ENCODE assay signal across 9 mouse cellular contexts in the genomic region with DNA sequence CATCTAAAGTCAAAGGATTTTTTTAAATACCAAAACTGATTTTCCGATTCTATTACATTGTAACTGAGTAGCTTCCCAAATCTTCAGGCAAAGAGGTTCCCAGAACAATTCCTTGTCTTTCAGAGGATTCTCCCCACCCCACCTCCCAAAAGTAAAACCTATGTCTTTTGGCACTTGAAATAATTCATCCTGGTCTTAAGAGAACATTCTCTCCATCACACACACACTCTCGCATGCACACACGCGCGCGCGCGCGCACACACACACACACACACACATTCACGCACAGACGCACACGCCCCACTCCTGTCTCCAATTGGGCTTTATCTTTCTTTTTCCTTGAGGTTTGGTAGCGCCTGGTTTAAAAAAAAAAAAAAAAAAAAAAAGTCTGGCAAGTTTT. TPM values are rescaled to one million over a fixed set of nuclear protein-coding genes. Genes with fewer than 3 reads are reported as not detected.
DNase-seq lines count a peak whose midpoint lies in the region; ATAC-seq and TF ChIP-seq lines count a peak whose summit lies in the region.
"Had no signal": no experiment of that assay in that cellular context is flagged by ENCODE, and none has a peak within 500 bp of the region (broad histone marks: within the 10 kb centered on the region; RNA-seq: fewer than 3 reads in every experiment).

No protein-coding gene starts in this region.

- peaks cover 66% of the 10 kb centered on the region for H3K27me3 ChIP-seq in heart, postnatal 0 days (ENCODE audit: control insufficient read depth, insufficient read depth, low read length)
- peaks cover 50% of the 10 kb centered on the region for H3K27me3 ChIP-seq in embryonic facial prominence, embryonic 13.5 days
- peaks cover 52% of the 10 kb centered on the region for H3K27me3 ChIP-seq in intestine, embryonic 14.5 days (replicated peaks; ENCODE audit: control insufficient read depth, insufficient read depth, low read length)
- peaks cover 58% of the 10 kb centered on the region for H3K27me3 ChIP-seq in neural tube, embryonic 11.5 days (ENCODE audit: control insufficient read depth, insufficient read depth, low read length)

- 3% methylated on average over 13 of the region's 13 CpGs for whole genome bisulfite sequencing in heart, postnatal 0 days
- 1% methylated on average over 13 of the region's 13 CpGs for whole genome bisulfite sequencing in embryonic facial prominence, embryonic 13.5 days
- 3% methylated on average over 13 of the region's 13 CpGs for WGBS in intestine, embryonic 14.5 days
- under 1% methylated on average over 13 of the region's 13 CpGs for WGBS in neural tube, embryonic 11.5 days

- no peak overlapping the region for H3K9ac ChIP-seq in heart, postnatal 0 days (replicated peaks; ENCODE audit: low read depth, low read length)
- peak overlapping the region; percentile 90 for H3K9ac ChIP-seq in embryonic facial prominence, embryonic 13.5 days
- peak overlapping the region; percentile 65 for H3K9ac ChIP-seq in intestine, embryonic 14.5 days (ENCODE audit: low read length)
- no peak overlapping the region for H3K9ac ChIP-seq in neural tube, embryonic 11.5 days (ENCODE audit: low read length)

- no peaks in the 10 kb centered on the region for H3K36me3 ChIP-seq in heart, postnatal 0 days (replicated peaks; ENCODE audit: control insufficient read depth, insufficient read depth, low read length)
- no peaks in the 10 kb centered on the region for H3K36me3 ChIP-seq in embryonic facial prominence, embryonic 13.5 days
- no peaks in the 10 kb centered on the region for H3K36me3 ChIP-seq in intestine, embryonic 14.5 days (ENCODE audit: control insufficient read depth, insufficient read depth, low read length)
- H3K36me3 ChIP-seq in neural tube, embryonic 11.5 days (ENCODE audit: control insufficient read depth, insufficient read depth, low read length): no peaks in the 10 kb centered on the region

- H3K4me3 ChIP-seq in heart, postnatal 0 days (ENCODE audit: low read depth, low read length): peak overlapping the region; percentile 38
- peak overlapping the region; percentile 53 for H3K4me3 ChIP-seq in embryonic facial prominence, embryonic 13.5 days
- H3K4me3 ChIP-seq in intestine, embryonic 14.5 days (ENCODE audit: low read depth, low read length): peak overlapping the region; percentile 54
- peak overlapping the region; percentile 32; the same call in 1 of the 2 replicates for H3K4me3 ChIP-seq in neural tube, embryonic 11.5 days (ENCODE audit: low read depth, low read length)

- no peak overlapping the region for H3K27ac ChIP-seq in heart, postnatal 0 days (ENCODE audit: low read depth)
- H3K27ac ChIP-seq in embryonic facial prominence, embryonic 13.5 days: peak overlapping the region; percentile 96
- peak overlapping the region; percentile 88 for H3K27ac ChIP-seq in intestine, embryonic 14.5 days (ENCODE audit: low read depth)
- no peak overlapping the region for H3K27ac ChIP-seq in neural tube, embryonic 11.5 days (ENCODE audit: low read depth, low read length)

- intact Hi-C loops in heart, postnatal 25 days (cut with DNase I): loop anchor here (5.0 kb wide), 1 partner anchor 217 kb away; no protein-coding TSS in a partner anchor

- no peak for TF ChIP-seq EP300 in heart, postnatal 0 days (IDR thresholded peaks at IDR 0.05; ENCODE audit: low read depth)

- no peak for ATAC-seq in heart, postnatal 0 days (ENCODE audit: insufficient read depth, low read depth)
- ATAC-seq in embryonic facial prominence, embryonic 13.5 days (ENCODE audit: insufficient number of reproducible peaks, insufficient read depth, low FRiP score, low TSS enrichment, low read depth): no peak
- ATAC-seq in intestine, embryonic 14.5 days (replicated peaks; ENCODE audit: low FRiP score, low TSS enrichment, low read depth): no peak
- ATAC-seq in neural tube, embryonic 11.5 days (ENCODE audit: insufficient read depth, low FRiP score, low TSS enrichment): no peak

- DNase-seq in heart, postnatal 0 days (ENCODE audit: low spot score): no peak
- DNase-seq in heart, postnatal 25 days (ENCODE audit: low spot score): no peak
- peak; percentile 64 for DNase-seq in intestine, embryonic 14.5 days (ENCODE audit: low spot score)
- DNase-seq in neural tube, embryonic 11.5 days (ENCODE audit: low spot score): peak; percentile 17
- DNase-seq in frontal cortex, postnatal 25 days (ENCODE audit: low spot score in 2 of 2): no peak
- DNase-seq in layer of hippocampus, adult 11-12 months (ENCODE audit: low spot score): no peak
- no peak for DNase-seq in left cerebral cortex, adult 8-10 months (ENCODE audit: low spot score in 2 of 2)

- H3K4me1 ChIP-seq in heart, postnatal 0 days (ENCODE audit: control insufficient read depth, insufficient read depth): peaks cover 5% of the 10 kb centered on the region; the same call in 1 of the 2 replicates
- peaks cover 23% of the 10 kb centered on the region for H3K4me1 ChIP-seq in embryonic facial prominence, embryonic 13.5 days
- H3K4me1 ChIP-seq in intestine, embryonic 14.5 days (replicated peaks; ENCODE audit: control insufficient read depth, insufficient read depth, low read length): no peaks in the 10 kb centered on the region
- H3K4me1 ChIP-seq in neural tube, embryonic 11.5 days (ENCODE audit: control insufficient read depth, insufficient read depth, low read length): peaks cover 7% of the 10 kb centered on the region; the same call in 1 of the 2 replicates

- H3K9me3 ChIP-seq in heart, postnatal 0 days (replicated peaks; ENCODE audit: control insufficient read depth, low read length): no peaks in the 10 kb centered on the region
- no peaks in the 10 kb centered on the region for H3K9me3 ChIP-seq in embryonic facial prominence, embryonic 13.5 days
- no peaks in the 10 kb centered on the region for H3K9me3 ChIP-seq in intestine, embryonic 14.5 days (ENCODE audit: control insufficient read depth, low read length)
- no peaks in the 10 kb centered on the region for H3K9me3 ChIP-seq in neural tube, embryonic 11.5 days (ENCODE audit: control insufficient read depth, low read length)

- no peak for TF ChIP-seq CTCF in heart, postnatal 0 days (IDR thresholded peaks at IDR 0.05; ENCODE audit: low read depth)

- peak overlapping the region; percentile 59 for H3K4me2 ChIP-seq in heart, postnatal 0 days (ENCODE audit: low read depth, low read length)
- H3K4me2 ChIP-seq in embryonic facial prominence, embryonic 13.5 days: peak overlapping the region; percentile 75
- peak overlapping the region; percentile 55 for H3K4me2 ChIP-seq in intestine, embryonic 14.5 days (ENCODE audit: low read length)
- H3K4me2 ChIP-seq in neural tube, embryonic 11.5 days (ENCODE audit: low read depth): peak overlapping the region; percentile 19; the same call in 1 of the 2 replicates

RNA-seq across cellular contexts. Expression of gene Hpse2, which starts 2.7 kb away (rescaled TPM):
- total RNA-seq in heart, postnatal 0 days (2014; rRNA removed; ENCODE audit: low replicate concordance): 0.08 and 0.69 TPM in 2 replicates
- polyA plus RNA-seq in heart, postnatal 0 days (2015; fragmentation: Nextera tagmentation; extraction: Ambion mirVana): 0.29 and 0.45 TPM in 2 replicates
- total RNA-seq in heart, postnatal 25 days (2021): under 1 TPM; 0.08 to 0.31 TPM
- 37.8 and 40.4 TPM in 2 replicates for polyA plus RNA-seq in embryonic facial prominence, embryonic 13.5 days (2015; fragmentation: Nextera tagmentation; extraction: Ambion mirVana)
- polyA plus RNA-seq in intestine, embryonic 14.5 days (2014; fragmentation: Nextera tagmentation; extraction: Ambion mirVana): 20.3 and 24.2 TPM in 2 replicates
- 2.0 and 2.1 TPM in 2 replicates for polyA plus RNA-seq in neural tube, embryonic 11.5 days (2014; fragmentation: Nextera tagmentation; extraction: Ambion mirVana)
- total RNA-seq in left cerebral cortex, adult 8-10 months (2022): under 1 TPM in 3 of 4 experiments, not detected in 1; 0.08 to 0.13 (median 0.09) TPM
- total RNA-seq: megakaryocyte-erythroid progenitor cell, adult 5-6 weeks had no signal

RNA-seq across cellular contexts. Expression of gene Cnnm1, which starts 54.8 kb away (rescaled TPM):
- total RNA-seq in heart, postnatal 0 days (2014; rRNA removed; ENCODE audit: low replicate concordance): 0.12 TPM in 1 of 2 replicates, not detected in the other
- polyA plus RNA-seq in heart, postnatal 0 days (2015; fragmentation: Nextera tagmentation; extraction: Ambion mirVana): 0.03 TPM in 1 of 2 replicates, not detected in the other
- total RNA-seq in heart, postnatal 25 days (2021): under 1 TPM; 0.06 to 0.08 TPM
- 2.8 and 3.6 TPM in 2 replicates for polyA plus RNA-seq in embryonic facial prominence, embryonic 13.5 days (2015; fragmentation: Nextera tagmentation; extraction: Ambion mirVana)
- polyA plus RNA-seq in intestine, embryonic 14.5 days (2014; fragmentation: Nextera tagmentation; extraction: Ambion mirVana): 0.45 and 0.98 TPM in 2 replicates
- 0.29 and 0.31 TPM in 2 replicates for polyA plus RNA-seq in neural tube, embryonic 11.5 days (2014; fragmentation: Nextera tagmentation; extraction: Ambion mirVana)
- total RNA-seq in left cerebral cortex, adult 8-10 months (2022): 100 to 1,000 TPM in 1 of 4 experiments, 10 to 100 TPM in 3; 92.3 to 104 (median 96.8) TPM

Comparison
In these comparisons a context has a peak if more than half of its experiments do, and no peak if none do; other contexts are left out.
1. DNase-seq: peak in intestine, embryonic 14.5 days (single experiment) and neural tube, embryonic 11.5 days (single experiment); none in heart, postnatal 0 days (single experiment), heart, postnatal 25 days (single experiment), frontal cortex, postnatal 25 days (0 of 2), layer of hippocampus, adult 11-12 months (single experiment) and left cerebral cortex, adult 8-10 months (0 of 2).
2. H3K27ac ChIP-seq: peak in embryonic facial prominence, embryonic 13.5 days (single experiment) and intestine, embryonic 14.5 days (single experiment); none in heart, postnatal 0 days (single experiment) and neural tube, embryonic 11.5 days (single experiment).
3. H3K4me2 ChIP-seq: peak in every context shown above with its lines; median percentile 75 in embryonic facial prominence, embryonic 13.5 days; 59 in heart, postnatal 0 days; 55 in intestine, embryonic 14.5 days; 19 in neural tube, embryonic 11.5 days.
4. H3K9ac ChIP-seq: peak in embryonic facial prominence, embryonic 13.5 days (single experiment) and intestine, embryonic 14.5 days (single experiment); none in heart, postnatal 0 days (single experiment) and neural tube, embryonic 11.5 days (single experiment).
5. Peak in every context shown above with its lines, with median percentiles within 50 percentile points of each other: H3K4me3 ChIP-seq.